Mouse (Mus musculus): ENCODE results near the gene Smoc2. TPM values are rescaled to one million over a fixed set of nuclear protein-coding genes. Genes with fewer than 3 reads are reported as not detected.

The Smoc2 gene
- polyA plus RNA-seq, 1 experiment from 2014 or later: 132 TPM

DNA sequence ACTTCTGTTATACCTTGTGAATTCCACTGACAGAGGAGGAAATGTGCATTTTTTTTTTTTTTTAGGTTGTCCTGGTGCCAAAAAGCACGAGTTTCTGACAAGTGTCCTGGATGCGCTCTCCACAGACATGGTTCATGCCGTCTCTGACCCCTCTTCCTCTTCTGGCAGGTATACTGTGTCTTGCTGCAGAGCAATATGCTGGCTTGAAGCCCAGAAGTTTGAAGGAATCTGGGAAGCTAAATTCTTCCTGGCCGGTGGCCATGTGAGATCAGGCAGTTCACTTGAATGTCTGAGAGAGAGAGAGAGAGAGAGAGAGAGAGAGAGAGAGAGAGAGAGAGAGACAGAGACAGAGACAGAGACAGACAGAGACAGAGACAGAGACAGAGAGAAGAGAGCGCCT is 118.2 kb downstream of the Smoc2 start:
- Histone ChIP-seq H3K4me2 (replicated peaks) (no peak overlapping the region), H3K9ac (no peak overlapping the region), H3K4me1 (replicated peaks) (no peaks in the 10 kb centered on the region; the same call in 1 of the 2 replicates), H3K9me3 (no peaks in the 10 kb centered on the region), H3K27ac (no peak overlapping the region), H3K4me3 (replicated peaks) (no peak overlapping the region), H3K36me3 (no peaks in the 10 kb centered on the region), H3K27me3 (replicated peaks) (no peaks in the 10 kb centered on the region)
- WGBS: 35% methylated on average over 5 of the region's 5 CpGs
- ATAC-seq: peak; percentile 81

DNA sequence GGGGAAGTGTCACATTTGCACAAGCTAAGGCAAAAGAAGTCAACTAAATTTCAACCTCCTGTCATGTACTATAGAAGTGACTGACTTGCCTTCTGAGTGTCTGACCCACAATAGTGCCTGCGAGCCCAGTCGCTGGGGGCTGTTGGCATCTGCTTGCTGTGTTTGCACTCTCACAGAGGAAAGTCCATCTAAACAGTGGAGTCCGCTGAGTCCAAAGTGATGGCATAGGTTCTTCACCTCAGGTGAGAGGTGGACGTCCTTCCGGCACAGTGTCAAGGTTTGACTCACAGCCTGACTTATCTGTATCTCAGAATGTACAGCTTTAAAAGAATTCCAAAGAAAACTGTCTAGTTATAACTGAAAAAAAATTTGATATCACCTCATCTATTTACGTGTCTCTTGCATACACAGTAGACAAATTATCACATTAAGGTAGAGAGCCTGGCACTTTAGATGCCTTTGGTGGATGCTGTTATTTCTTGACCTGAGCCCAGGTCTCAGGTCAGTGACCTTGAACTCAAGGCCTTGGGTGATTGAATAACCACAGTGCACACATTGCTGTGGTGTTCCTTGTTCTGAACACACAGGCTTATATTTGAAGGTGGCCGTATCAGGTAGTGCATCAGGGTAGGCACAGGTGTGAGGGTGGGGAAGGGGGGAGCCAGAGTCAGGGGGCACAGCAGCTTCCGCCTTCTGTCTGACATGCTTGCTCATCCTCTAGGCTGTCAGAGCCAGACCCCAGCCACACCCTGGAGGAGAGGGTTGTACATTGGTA is 119.5 kb downstream of the Smoc2 start:
- no peaks in the 10 kb centered on the region for H3K36me3 ChIP-seq
- no peak overlapping the region for H3K4me2 ChIP-seq (replicated peaks)
- no peaks in the 10 kb centered on the region for H3K27me3 ChIP-seq (replicated peaks)
- H3K9ac ChIP-seq: no peak overlapping the region
- no peak for ATAC-seq
- 78% methylated on average over 8 of the region's 8 CpGs for WGBS
- no peak overlapping the region for H3K27ac ChIP-seq
- H3K9me3 ChIP-seq: no peaks in the 10 kb centered on the region
- no peak overlapping the region for H3K4me3 ChIP-seq (replicated peaks)
- H3K4me1 ChIP-seq (replicated peaks): no peaks in the 10 kb centered on the region; the same call in 1 of the 2 replicates

DNA sequence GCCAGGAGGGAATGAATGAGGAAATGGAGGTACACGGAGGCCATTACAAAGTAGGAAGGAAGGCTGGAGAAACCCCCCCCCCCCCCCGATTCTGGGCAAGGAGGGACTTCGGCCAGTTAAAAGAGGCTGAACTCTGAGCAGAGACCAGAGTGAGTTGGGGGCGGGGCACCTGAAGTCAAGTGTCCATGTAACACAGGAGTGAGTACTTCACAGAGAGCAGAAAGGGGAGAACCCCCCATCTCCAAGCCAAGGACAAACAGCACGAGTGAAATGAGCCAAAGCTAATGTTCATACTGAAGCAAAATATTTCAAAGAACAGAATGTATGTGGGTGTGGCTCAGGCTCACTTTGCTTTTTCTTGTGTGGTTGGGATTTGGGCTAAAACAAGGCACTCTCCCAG is 121.7 kb downstream of the Smoc2 start:
- Histone ChIP-seq H3K4me3 (replicated peaks) (no peak overlapping the region), H3K9me3 (no peaks in the 10 kb centered on the region), H3K4me2 (replicated peaks) (no peak overlapping the region), H3K9ac (no peak overlapping the region), H3K27ac (no peak overlapping the region), H3K27me3 (replicated peaks) (no peaks in the 10 kb centered on the region), H3K36me3 (no peaks in the 10 kb centered on the region), H3K4me1 (replicated peaks) (no peaks in the 10 kb centered on the region; the same call in 1 of the 2 replicates)
- ATAC-seq: no peak
- WGBS: 64% methylated on average over 5 of the region's 5 CpGs

DNA sequence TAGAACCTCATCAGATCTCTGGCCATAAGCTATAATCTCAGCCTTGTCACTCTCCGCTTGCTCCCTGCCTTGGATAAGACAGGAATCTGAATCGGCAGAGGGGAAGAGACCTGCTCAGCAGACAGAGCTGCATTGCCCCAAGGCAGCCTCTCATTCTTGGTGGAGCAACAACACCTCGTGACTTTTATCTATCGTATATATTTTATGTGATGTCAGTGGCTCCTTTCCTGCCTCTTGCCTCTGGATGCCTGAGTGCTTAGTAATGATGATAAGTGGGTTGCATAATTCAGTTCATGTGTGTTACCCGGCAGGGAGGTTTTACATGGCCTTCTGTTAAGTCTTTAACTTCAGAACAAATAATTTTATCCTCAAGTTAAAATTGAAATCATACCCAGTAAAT is 128.6 kb downstream of the Smoc2 start:
- H3K9ac ChIP-seq: no peak overlapping the region
- no peak overlapping the region for H3K27ac ChIP-seq
- no peak for ATAC-seq
- H3K36me3 ChIP-seq: no peaks in the 10 kb centered on the region
- H3K9me3 ChIP-seq: no peaks in the 10 kb centered on the region
- 46% methylated on average over 5 of the region's 5 CpGs for WGBS
- H3K4me2 ChIP-seq (replicated peaks): no peak overlapping the region
- H3K4me1 ChIP-seq (replicated peaks): no peaks in the 10 kb centered on the region
- no peak overlapping the region for H3K4me3 ChIP-seq (replicated peaks)
- H3K27me3 ChIP-seq (replicated peaks): no peaks in the 10 kb centered on the region

DNA sequence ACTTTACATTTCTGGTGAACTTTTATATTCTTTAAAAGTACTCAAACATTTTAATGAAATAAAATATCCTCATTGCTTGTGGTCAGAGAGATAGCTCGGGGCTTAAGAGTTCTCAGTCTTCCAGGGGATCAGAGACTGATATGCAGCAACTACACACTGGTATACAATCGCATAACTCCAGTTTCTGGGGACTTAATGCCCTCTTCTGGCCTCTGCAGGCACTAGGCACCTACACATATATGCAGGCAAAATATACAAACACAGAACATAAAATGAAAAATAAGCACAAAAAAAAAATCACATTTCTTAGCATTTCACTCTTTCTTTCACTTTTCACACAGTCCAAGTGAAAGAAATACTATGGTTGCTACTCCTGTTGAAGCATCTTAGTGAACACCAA is 133.2 kb downstream of the Smoc2 start:
- H3K9ac ChIP-seq: no peak overlapping the region
- no peaks in the 10 kb centered on the region for H3K36me3 ChIP-seq
- H3K9me3 ChIP-seq: no peaks in the 10 kb centered on the region
- ATAC-seq: no peak
- no peaks in the 10 kb centered on the region for H3K4me1 ChIP-seq (replicated peaks)
- 75% methylated on average over 2 of the region's 2 CpGs for WGBS
- H3K4me3 ChIP-seq (replicated peaks): no peak overlapping the region
- H3K27me3 ChIP-seq (replicated peaks): no peaks in the 10 kb centered on the region
- no peak overlapping the region for H3K27ac ChIP-seq
- H3K4me2 ChIP-seq (replicated peaks): no peak overlapping the region

DNA sequence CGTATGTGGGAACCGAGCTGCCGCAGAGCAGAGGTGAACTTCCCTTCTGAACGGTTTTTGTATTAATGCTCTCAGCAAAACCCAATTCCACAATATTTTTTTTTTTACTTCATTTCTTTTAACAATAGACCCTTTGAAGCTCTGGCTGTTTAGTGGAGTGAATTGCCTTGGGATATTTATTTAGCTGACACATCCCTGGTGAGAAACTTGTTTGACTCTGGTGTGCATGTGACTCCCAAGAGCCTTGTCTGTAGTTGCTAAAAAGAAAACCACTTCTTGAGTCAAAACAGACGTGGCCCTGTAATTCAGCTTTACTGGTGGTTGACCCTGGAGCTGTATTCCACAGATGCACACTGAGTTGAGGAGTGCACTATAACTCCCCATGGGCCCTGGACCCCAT is 135.2 kb downstream of the Smoc2 start:
- no peak for ATAC-seq
- 48% methylated on average over 5 of the region's 5 CpGs for WGBS
- no peak overlapping the region for H3K4me2 ChIP-seq (replicated peaks)

DNA sequence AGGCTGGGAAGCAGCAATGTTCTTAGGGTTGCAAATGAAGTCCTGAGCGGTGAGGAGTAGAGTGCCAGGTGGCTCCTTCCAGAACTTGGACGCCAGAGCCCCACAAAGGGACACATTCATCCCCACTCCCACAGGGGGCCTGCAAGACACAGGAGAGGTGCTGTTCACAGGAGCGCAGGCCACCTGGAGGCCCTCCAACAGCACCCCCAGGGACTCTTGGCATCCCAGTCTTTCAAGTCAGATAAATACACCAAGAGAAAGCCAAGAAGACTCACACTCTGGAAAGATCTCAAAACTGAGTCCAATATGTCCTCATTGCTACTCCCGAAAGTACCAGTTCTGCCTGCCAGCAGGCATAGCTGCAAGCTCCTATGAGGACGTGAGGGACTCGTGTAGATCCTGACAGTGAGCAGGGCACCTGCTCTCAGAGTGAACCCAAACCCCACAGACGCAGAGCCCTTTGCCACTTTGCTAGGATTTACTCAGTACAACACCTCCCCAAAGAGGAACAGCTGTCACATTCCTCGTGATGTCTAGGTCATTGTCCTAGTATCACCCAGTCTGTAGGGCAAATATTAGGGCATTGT is 141.2 kb downstream of the Smoc2 start:
- Histone ChIP-seq H3K4me1 (replicated peaks) (no peaks in the 10 kb centered on the region), H3K27me3 (replicated peaks) (no peaks in the 10 kb centered on the region; the same call in 1 of the 2 replicates), H3K9ac (no peak overlapping the region), H3K36me3 (no peaks in the 10 kb centered on the region), H3K27ac (no peak overlapping the region), H3K4me3 (replicated peaks) (no peak overlapping the region), H3K9me3 (no peaks in the 10 kb centered on the region), H3K4me2 (replicated peaks) (no peak overlapping the region)
- 54% methylated on average over 8 of the region's 8 CpGs for WGBS
- ATAC-seq: no peak

More for the DNA sequence above, 135.2 kb downstream of the Smoc2 start:
- H3K9ac ChIP-seq: no peak overlapping the region
- H3K4me3 ChIP-seq (replicated peaks): no peak overlapping the region
- H3K36me3 ChIP-seq: no peaks in the 10 kb centered on the region
- H3K9me3 ChIP-seq: no peaks in the 10 kb centered on the region
- H3K27ac ChIP-seq: no peak overlapping the region
- H3K27me3 ChIP-seq (replicated peaks): no peaks in the 10 kb centered on the region
- H3K4me1 ChIP-seq (replicated peaks): no peaks in the 10 kb centered on the region

DNA sequence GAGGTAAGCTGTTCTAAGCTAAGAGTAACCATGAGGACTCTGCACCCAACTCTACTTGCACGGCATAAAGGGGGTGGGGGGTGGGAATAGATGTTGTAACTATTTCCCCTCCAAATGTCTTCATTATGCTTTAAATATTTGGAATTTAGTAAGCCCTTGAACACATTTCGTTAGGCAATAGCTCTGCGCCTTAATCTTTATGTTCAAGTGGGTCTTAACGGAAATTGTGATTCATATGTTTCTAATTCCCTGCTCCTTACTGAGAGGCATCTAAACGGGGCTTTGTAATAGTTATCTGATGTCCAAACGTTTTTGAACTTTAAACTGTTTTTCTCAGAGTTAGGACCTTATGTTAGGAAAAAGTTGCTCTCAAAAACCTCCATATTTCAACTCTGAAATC is 147.2 kb downstream of the Smoc2 start:
- ATAC-seq: no peak
- no peak overlapping the region for H3K4me2 ChIP-seq (replicated peaks)
- 0 out of 2 replicates have a peak, but pooled peaks cover 2% of the 10 kb centered on the region for H3K4me1 ChIP-seq (replicated peaks)
- H3K27me3 ChIP-seq (replicated peaks): no peaks in the 10 kb centered on the region
- H3K9ac ChIP-seq: no peak overlapping the region
- 48% methylated on average over 6 of the region's 6 CpGs for WGBS
- no peaks in the 10 kb centered on the region for H3K9me3 ChIP-seq
- no peaks in the 10 kb centered on the region for H3K36me3 ChIP-seq
- H3K27ac ChIP-seq: no peak overlapping the region
- H3K4me3 ChIP-seq (replicated peaks): no peak overlapping the region

DNA sequence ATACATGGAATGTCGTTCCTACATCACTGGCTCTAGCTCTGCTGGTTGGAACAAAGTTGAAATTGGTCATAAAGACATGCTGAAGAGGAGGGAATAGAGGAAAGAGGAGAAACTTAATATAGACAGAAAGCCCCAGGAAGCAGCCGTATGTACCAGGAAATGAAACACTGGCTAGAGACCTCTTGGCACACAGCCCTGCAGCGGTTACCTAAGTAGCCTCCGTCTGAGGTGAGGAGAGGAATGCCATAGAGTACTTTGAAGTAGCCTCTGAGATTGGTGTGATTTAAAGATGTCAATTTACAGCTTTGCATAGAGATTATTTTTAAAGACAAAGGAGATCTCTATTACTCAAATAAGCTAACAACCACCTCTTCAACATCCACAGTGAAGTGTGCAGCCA is 155.4 kb downstream of the Smoc2 start:
- H3K9me3 ChIP-seq: no peaks in the 10 kb centered on the region
- H3K4me3 ChIP-seq (replicated peaks): no peak overlapping the region
- no peak overlapping the region for H3K9ac ChIP-seq
- H3K36me3 ChIP-seq: no peaks in the 10 kb centered on the region
- H3K4me1 ChIP-seq (replicated peaks): no peaks in the 10 kb centered on the region
- H3K27ac ChIP-seq: no peak overlapping the region
- H3K4me2 ChIP-seq (replicated peaks): no peak overlapping the region
- H3K27me3 ChIP-seq (replicated peaks): no peaks in the 10 kb centered on the region
- ATAC-seq: no peak
- WGBS: 61% methylated on average over 4 of the region's 4 CpGs

DNA sequence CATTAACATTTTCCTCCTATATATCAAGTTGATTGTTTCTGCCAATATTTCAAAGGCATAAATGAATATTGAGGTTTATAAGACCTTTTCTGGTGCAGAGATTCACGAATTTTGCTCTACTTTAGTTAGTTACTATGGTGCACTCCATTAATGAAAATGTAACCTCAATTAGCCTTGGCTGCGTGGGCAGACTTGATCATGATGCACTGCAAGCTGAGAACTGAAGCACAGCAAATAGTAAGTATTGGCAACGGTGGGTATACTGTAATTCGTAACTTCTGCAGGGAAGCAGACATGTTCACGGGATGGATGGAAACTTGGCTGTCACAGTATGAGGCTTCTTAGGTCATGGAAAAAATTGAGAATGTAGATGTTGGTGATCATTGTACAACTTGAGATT is 166.3 kb downstream of the Smoc2 start:
- Histone ChIP-seq H3K27ac (no peak overlapping the region), H3K4me3 (replicated peaks) (no peak overlapping the region), H3K9me3 (no peaks in the 10 kb centered on the region), H3K4me2 (replicated peaks) (no peak overlapping the region), H3K36me3 (no peaks in the 10 kb centered on the region), H3K27me3 (replicated peaks) (no peaks in the 10 kb centered on the region; the same call in 1 of the 2 replicates), H3K9ac (no peak overlapping the region), H3K4me1 (replicated peaks) (no peaks in the 10 kb centered on the region; the same call in 1 of the 2 replicates)
- WGBS: 82% methylated on average over 5 of the region's 5 CpGs
- ATAC-seq: no peak

DNA sequence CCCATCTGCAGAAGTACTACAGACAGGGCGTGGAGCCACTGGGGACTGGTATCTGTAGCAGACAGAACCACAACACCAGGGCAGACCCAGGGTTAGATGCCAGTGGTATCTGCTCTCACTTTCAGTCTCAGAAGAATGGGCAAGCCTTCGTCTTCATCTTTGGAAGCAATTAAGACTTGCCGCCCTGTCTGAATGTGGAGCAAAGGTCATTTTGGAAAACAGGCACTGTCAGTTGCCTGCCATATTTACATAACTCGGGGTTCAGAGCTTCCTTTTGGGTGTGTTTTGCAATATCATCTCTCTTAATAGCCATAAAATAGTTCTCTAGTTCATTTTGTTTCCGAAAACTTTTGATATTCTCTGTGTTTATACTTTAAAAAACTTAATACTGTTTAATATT is 168.0 kb downstream of the Smoc2 start:
- Histone ChIP-seq H3K4me2 (replicated peaks) (no peak overlapping the region), H3K4me1 (replicated peaks) (no peaks in the 10 kb centered on the region; the same call in 1 of the 2 replicates), H3K27ac (no peak overlapping the region), H3K4me3 (replicated peaks) (no peak overlapping the region), H3K9ac (no peak overlapping the region), H3K9me3 (no peaks in the 10 kb centered on the region), H3K36me3 (no peaks in the 10 kb centered on the region), H3K27me3 (replicated peaks) (no peaks in the 10 kb centered on the region; the same call in 1 of the 2 replicates)
- peak; percentile 58; the same call in 1 of the 2 replicates for ATAC-seq
- 45% methylated on average over 5 of the region's 5 CpGs for WGBS
